Mouse (Mus musculus) adrenal gland, adult 2 months (tissue): ENCODE results near the gene Prss30. TPM values are rescaled to one million over a fixed set of nuclear protein-coding genes. Genes with fewer than 3 reads are reported as not detected.
"Not testable (repeated sequence)": the region's sequence is repeated elsewhere in the genome, so short reads cannot be mapped to it uniquely, and the experiment has no call there.

Experiments used
- DNase-seq: peaks from one replicate; pipeline ENCODE4 v3.0.0; 2021
- polyA plus RNA-seq: library from polyadenylated mRNA; depleted of rRNA; stranded (reverse); fragments of >200 nt; gene quantifications from 2 replicates; pipeline ENCODE4 v1.2.3, GENCODE M21; 2012
- total RNA-seq, 2 experiments: library from RNA; stranded (reverse); gene quantifications; 2 replicates each; pipeline ENCODE4 v1.2.3; 2021

The Prss30 gene
- total and polyA plus RNA-seq, 3 experiments: 0.21 to 0.63 (median 0.26) TPM

DNA sequence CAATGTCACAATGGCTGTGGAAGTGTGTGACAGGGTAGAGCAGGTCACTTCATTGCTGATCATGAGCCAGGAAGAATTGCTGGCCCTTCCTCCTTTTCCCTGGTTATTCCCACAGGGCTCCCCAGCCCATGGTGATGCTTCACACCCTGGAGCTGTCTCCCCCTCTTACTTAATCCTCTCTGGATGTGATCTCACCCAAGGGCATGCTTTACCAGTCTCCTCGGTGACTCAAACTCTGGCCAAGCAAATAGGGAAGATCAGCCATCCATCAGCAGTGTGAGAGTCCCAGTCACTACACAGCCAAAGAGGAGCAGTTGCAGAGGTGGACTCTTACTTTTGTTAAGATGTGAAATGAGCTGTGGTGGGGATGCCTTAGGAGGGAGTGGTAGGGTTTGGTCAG, 4.6 kb upstream of the Prss30 start:
- DNase-seq: peak; percentile 70

DNA sequence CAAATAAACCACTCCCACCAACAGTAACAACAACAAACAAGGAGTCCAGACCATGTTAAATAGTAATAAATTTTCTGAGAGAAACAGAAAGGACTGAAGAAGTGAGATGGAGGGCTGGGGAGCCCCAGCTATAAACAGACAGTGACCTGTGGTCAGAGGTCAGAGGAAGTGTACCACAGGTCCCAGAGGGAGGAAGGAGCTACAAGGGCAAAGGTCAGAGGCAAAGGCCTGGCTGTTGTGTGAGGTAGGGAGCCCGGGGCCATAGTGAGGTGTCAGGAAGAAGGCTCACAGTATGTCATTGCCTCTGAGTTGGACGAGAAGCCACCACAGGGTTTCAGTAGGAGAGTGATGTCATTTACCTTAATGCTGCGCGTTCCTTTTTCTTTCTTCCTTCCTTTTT, 2.5 kb upstream of the Prss30 start:
- no peak for DNase-seq

DNA sequence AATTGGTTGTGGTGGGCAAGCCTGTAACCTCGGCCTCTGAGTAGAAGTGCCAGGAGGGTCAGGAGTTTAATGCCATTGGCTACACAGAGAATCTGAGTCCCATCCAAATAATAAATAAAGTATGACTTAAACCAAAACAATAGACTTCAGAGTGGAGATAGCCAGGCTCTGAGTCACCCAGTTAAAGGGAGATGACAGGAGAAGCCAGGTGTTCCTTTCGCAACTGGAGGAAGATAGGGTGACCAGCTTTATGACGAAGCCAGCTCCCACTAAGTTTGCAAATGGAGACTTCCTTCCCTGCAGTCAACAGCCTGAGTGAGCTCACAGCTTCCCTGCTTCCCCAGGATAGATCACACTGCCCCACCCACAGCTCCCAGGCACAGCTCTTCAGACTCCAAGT, 895 bp downstream of the Prss30 start:
- DNase-seq: no peak

DNA sequence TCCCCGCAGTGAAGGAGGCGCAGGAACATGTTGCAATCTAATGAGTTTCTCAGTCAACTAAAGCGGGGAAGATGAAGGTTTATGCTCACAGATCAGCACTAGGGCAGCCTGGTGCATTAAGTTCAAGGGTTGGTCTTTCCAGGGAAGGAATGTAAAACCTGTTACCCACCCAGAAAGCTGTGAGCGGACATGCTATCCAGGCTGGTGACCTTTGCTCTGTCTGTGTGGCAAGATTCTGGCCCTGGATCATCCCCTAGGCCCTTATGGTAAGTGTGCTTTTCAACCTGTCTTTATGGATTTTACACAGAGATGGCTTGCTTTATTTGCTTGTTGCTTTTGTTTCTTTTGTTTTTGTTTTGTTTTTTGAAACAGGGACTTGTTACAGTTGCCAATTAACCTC, 3.7 kb downstream of the Prss30 start:
- DNase-seq: no peak

DNA sequence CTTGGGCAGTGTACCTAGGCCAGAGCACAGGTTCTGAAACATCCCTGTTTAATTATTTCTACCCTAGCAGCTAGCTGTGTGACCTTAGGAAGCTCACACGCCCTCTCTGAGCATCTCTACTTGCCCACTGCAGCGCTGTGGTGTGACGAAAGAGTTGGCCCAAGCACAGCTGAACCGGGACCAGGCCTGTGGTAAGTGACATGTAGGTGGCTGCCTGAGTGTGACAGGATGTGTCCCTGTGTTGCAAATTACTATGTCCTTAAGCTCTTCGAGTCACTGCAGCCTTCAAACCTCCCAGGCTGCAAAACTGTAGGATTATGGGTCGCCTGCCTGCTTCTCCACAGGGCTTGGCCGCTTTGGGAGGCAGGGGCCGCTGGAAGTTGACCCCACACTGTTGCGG, 9.1 kb downstream of the Prss30 start:
- no peak for DNase-seq

DNA sequence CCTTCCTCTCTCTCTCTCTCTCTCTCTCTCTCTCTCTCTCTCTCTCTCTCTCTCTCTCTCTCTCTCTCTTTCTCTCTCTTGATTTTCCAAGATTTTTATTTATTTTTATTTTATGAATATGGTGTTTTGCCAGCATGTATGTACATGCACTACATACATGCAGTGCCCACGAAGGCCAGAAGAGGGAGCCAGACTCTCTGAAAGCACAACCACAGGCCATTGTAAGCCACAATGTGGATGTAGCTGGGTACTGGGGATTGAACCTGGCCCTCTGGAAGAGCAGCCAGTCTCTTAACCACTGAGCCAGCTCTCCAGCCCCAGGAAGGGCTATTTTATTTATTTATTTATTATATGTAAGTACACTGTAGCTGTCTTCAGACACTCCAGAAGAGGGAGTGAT, 11.1 kb downstream of the Prss30 start:
- peak; percentile 74 for DNase-seq

GRCm38 (mm10) chr17:23968780-23969179, 11.6 kb downstream of the Prss30 start:
- DNase-seq: no peak

- no peak for DNase-seq
Measured at GRCm38 (mm10) chr17:23966658-23967401, 13.5 kb downstream of the Prss30 start.

DNA sequence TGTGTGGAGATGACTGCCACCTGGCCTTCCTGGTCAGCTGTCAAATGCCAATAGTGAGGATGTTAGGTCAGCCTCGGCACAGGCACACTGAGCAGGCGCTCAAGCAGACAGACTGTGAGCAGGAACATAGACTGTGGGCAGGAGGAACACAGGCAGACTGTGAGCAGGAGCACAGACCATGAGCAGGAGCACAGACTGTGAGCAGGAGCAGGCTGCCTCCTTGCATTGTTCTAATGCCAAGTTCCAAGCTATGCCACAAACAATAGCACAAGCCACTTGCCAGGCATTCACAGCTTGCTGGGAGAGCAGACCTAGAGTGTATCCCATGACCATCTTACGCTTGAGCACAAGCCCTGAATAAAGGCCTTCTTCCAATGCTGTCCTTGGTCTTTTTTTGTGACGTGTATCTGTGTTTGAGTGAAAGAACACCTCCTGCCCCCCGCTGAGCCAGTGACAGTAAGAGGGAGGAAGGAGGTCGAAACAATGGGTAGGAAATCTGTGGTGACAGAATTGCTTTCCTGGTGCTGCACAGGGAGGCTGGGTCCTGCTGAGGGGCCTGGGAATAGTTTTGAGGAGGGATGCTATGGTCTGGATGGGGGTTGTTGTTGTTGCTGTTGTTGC, 14.5 kb downstream of the Prss30 start:
- DNase-seq: no peak

GRCm38 (mm10) chr17:23961573-23962122, 18.7 kb downstream of the Prss30 start:
- DNase-seq: no peak

DNA sequence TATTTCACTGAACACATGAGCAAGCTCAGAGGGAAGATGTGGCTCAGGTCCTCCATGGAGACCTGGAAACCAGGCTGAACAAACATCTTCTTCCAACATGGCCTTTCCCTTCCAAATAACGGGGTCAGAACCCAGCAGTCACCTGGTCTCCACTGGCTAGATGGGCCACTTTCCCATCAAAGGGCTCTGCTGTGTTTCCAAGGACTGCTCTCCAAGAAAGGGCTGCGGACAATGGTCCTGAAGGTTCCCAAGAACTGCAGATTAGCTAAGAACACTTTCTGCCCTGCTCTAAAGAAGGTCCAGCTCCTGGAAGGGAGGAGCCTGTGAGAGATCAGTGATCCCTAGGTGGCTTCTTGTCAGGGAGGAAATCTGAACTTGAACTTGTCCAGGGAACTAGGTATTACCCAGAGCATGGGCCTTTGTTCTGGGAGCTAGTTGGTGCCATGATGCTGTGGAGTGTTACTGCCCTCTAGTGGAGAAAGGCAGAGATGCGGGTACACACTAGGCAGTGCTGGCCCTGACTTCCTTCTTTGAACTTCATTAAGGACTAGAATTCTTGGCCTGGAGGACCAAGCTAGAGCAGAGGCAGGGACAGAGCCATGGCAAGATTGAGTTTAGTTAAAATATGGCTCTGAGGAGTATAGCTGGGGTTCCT, 20.2 kb downstream of the Prss30 start:
- peak; percentile 76 for DNase-seq

GRCm38 (mm10) chr17:23955174-23955573, 25.2 kb downstream of the Prss30 start, which contains the start of gene Sbpl:
Gene Sbpl (minus strand): TSS chr17:23955274.
- no peak for DNase-seq

DNA sequence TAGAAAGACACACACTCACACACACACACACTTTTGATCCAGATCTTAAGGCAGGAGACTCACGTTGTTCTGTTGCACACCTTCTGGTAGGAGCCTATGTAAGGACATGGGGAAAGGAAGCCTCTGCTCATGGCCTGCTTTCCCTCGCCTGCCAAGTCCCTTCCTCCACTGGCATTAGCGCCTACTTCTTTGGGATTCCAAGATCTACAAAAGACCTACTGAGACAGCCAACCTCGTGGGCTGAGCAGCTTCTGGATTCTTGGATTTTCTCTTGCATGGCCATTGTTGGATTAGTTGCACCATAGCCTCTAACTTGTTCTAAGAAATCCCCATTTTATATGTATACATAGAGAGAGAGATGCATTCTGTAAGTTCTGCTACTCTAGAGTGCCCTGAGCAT, 29.5 kb downstream of the Prss30 start:
- DNase-seq: not testable (repeated sequence)

GRCm38 (mm10) chr17:23949068-23949467, 31.3 kb downstream of the Prss30 start:
- DNase-seq: no peak

- DNase-seq: not testable (repeated sequence)
Measured at GRCm38 (mm10) chr17:23947486-23947885, 32.9 kb downstream of the Prss30 start.

GRCm38 (mm10) chr17:23941372-23941771, 39.0 kb downstream of the Prss30 start, which contains the start of gene Sbp:
Gene Sbp (plus strand): TSS chr17:23941672.
- no peak for DNase-seq

GRCm38 (mm10) chr17:23931157-23931556, 49.2 kb downstream of the Prss30 start:
- no peak for DNase-seq

GRCm38 (mm10) chr17:23925090-23925493, 55.3 kb downstream of the Prss30 start:
- peak; percentile 76 for DNase-seq

DNA sequence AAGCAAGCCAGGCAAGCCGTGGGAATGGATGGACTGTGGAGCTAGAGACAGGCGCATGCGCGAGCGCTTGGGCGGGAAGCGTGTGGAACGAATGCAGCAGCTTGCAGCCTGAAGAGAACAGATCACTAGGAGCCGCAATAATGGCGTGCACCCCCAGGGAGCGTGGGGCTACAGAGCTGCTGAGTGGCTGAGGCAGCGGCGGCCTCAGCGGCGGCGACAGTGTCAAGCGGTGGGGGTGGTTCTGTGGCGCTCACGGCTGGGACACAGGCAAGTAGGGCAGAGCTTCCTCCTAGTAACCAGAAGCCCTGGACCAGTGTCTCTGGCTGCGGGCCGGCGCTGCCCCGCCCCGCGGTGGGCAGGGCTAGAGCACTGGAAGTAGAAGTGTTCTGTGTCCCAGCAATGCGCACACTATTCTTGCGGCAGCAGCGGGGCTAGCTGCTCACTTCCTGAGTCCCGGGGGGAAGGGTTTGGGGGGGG, 55.8 kb downstream of the Prss30 start:
- DNase-seq: peak; percentile 96
